Mouse (Mus musculus) megakaryocyte, embryonic 14.5 days (primary cell): ENCODE results near the gene Sec23a.

Experiments
- FLI1 ChIP-seq: IDR thresholded peaks from 2 replicates; pipeline ENCODE4 v1.6.1; 2012; ENCODE audit warnings: low read length, inconsistent platforms, mixed read lengths
- GATA1 ChIP-seq: IDR thresholded peaks from 3 replicates; pipeline ENCODE4 v1.6.1; 2012; ENCODE audit warnings: mixed read lengths, low read length, inconsistent platforms, borderline replicate concordance

- TF ChIP-seq GATA1 (no peak), FLI1 (no peak)
Observed at GRCm38 (mm10) chr12:58924025-58924424, 87.8 kb downstream of the Sec23a start.
